Mouse (Mus musculus): ENCODE results near the gene Ptpn13.

- TF ChIP-seq CTCF (IDR thresholded peaks at IDR 0.05; ENCODE audit: borderline replicate concordance, extremely low read depth, insufficient read depth, insufficient read length) (no peak), POLR2A (IDR thresholded peaks at IDR 0.05; ENCODE audit: borderline replicate concordance, extremely low read depth, insufficient read depth, insufficient read length, poor library complexity, severe bottlenecking) (no peak)
Observed at GRCm38 (mm10) chr5:103430986-103431385, 6.0 kb downstream of the Ptpn13 start.

Data from brain, embryonic 14.5 days (tissue).